Comparison of ENCODE assay signal across 25 mouse cellular contexts in genomic region chr6:108519327-108519726, GRCm38 (mm10).
DNase-seq lines count a peak whose midpoint lies in the region; ATAC-seq and TF ChIP-seq lines count a peak whose summit lies in the region.
"Had no signal": no experiment of that assay in that cellular context is flagged by ENCODE, and none has a peak within 500 bp of the region (broad histone marks: within the 10 kb centered on the region; RNA-seq: fewer than 3 reads in every experiment).

No protein-coding gene starts in this region.

- no peak overlapping the region for H3K4me3 ChIP-seq in embryonic facial prominence, embryonic 14.5 days (ENCODE audit: low read depth, low read length)
- H3K4me3 ChIP-seq in embryonic facial prominence, embryonic 10.5 days: no peak overlapping the region
- no peak overlapping the region for H3K4me3 ChIP-seq in kidney, adult 2 months (ENCODE audit: insufficient read depth, low read depth, low read length)
- H3K4me3 ChIP-seq in kidney, embryonic 14.5 days (ENCODE audit: low read length): no peak overlapping the region
- H3K4me3 ChIP-seq in kidney, embryonic 15.5 days (replicated peaks): no peak overlapping the region
- H3K4me3 ChIP-seq: embryonic facial prominence, embryonic 13.5 days; forebrain, embryonic 13.5 days; forebrain, embryonic 15.5 days had no signal

- DNase-seq in embryonic facial prominence, embryonic 14.5 days (ENCODE audit: low spot score): no peak
- no peak for DNase-seq in embryonic facial prominence, embryonic 10.5 days (ENCODE audit: low spot score)
- DNase-seq in kidney, adult 11 months: peak; percentile 70
- no peak for DNase-seq in kidney, adult 8-10 months
- peak; percentile 64 for DNase-seq in kidney, adult 2 months
- peak; percentile 52 to 64 for DNase-seq in kidney, postnatal 36 days
- DNase-seq: adrenal gland, adult 8-10 months; adrenal gland, postnatal 14 days; adrenal gland, postnatal 36 days; B cell, adult 2 months; cerebellum, adult 11-12 months; cerebellum, adult 2 months; cerebellum, adult 9-10 months; cerebellum, postnatal 10 days; cerebellum, postnatal 25 days had no signal

- no peaks in the 10 kb centered on the region for H3K4me1 ChIP-seq in embryonic facial prominence, embryonic 14.5 days (ENCODE audit: control insufficient read depth, insufficient read depth, low read length)
- H3K4me1 ChIP-seq in embryonic facial prominence, embryonic 10.5 days: peaks cover 12% of the 10 kb centered on the region
- H3K4me1 ChIP-seq in kidney, adult 2 months (ENCODE audit: control insufficient read depth, insufficient read depth, low read length): peaks cover 28% of the 10 kb centered on the region
- H3K4me1 ChIP-seq in kidney, embryonic 14.5 days (ENCODE audit: control insufficient read depth, insufficient read depth, low read length): 0 out of 2 replicates have a peak, but pooled peaks cover 6% of the 10 kb centered on the region
- H3K4me1 ChIP-seq in kidney, embryonic 15.5 days: peaks cover 14% of the 10 kb centered on the region; the same call in 1 of the 2 replicates

- peaks cover 5% of the 10 kb centered on the region; the same call in 1 of the 2 replicates for H3K36me3 ChIP-seq in embryonic facial prominence, embryonic 14.5 days (ENCODE audit: control insufficient read depth, insufficient read depth, low read length)
- peaks cover 31% of the 10 kb centered on the region for H3K36me3 ChIP-seq in embryonic facial prominence, embryonic 10.5 days (replicated peaks)
- peaks cover 11% of the 10 kb centered on the region for H3K36me3 ChIP-seq in kidney, adult 2 months (ENCODE audit: control insufficient read depth, insufficient read depth, low read length)
- H3K36me3 ChIP-seq in kidney, embryonic 14.5 days (ENCODE audit: control insufficient read depth, insufficient read depth, low read length): peaks cover 7% of the 10 kb centered on the region; the same call in 1 of the 2 replicates
- H3K36me3 ChIP-seq in kidney, embryonic 15.5 days: peaks cover 51% of the 10 kb centered on the region
- H3K36me3 ChIP-seq: forebrain, embryonic 15.5 days had no signal

- H3K9ac ChIP-seq in embryonic facial prominence, embryonic 14.5 days (ENCODE audit: low read depth, low read length): 0 out of 2 replicates have a peak overlapping the region, but pooled peaks have one; percentile 4
- no peak overlapping the region for H3K9ac ChIP-seq in kidney, embryonic 14.5 days (ENCODE audit: low read depth, low read length)
- no peak overlapping the region for H3K9ac ChIP-seq in kidney, embryonic 15.5 days
- H3K9ac ChIP-seq: embryonic facial prominence, embryonic 13.5 days; forebrain, embryonic 13.5 days; forebrain, embryonic 15.5 days had no signal

- no peak overlapping the region for H3K4me2 ChIP-seq in embryonic facial prominence, embryonic 14.5 days (ENCODE audit: low read depth, low read length)
- no peak overlapping the region for H3K4me2 ChIP-seq in kidney, embryonic 14.5 days (replicated peaks; ENCODE audit: low read depth, low read length)
- H3K4me2 ChIP-seq in kidney, embryonic 15.5 days: no peak overlapping the region
- H3K4me2 ChIP-seq: forebrain, embryonic 13.5 days; forebrain, embryonic 15.5 days had no signal

- no peak for ATAC-seq in embryonic facial prominence, embryonic 14.5 days (ENCODE audit: low read depth)
- ATAC-seq in kidney, embryonic 14.5 days (ENCODE audit: low FRiP score, low TSS enrichment): no peak
- ATAC-seq in kidney, embryonic 15.5 days (replicated peaks; ENCODE audit: low FRiP score): no peak
- ATAC-seq: activated CD4-positive, CD25-positive, alpha-beta regulatory T cell, adult 4 months; CD4-positive, CD25-positive, alpha-beta regulatory T cell, adult 4 months; forebrain, embryonic 13.5 days; forebrain, embryonic 15.5 days; Patski had no signal

- no peak for TF ChIP-seq CTCF in kidney, adult 2 months (conservative IDR thresholded peaks at IDR 0.05; ENCODE audit: insufficient read depth, insufficient read length, low read depth, low read length)

- no peaks in the 10 kb centered on the region for H3K9me3 ChIP-seq in embryonic facial prominence, embryonic 14.5 days (ENCODE audit: control insufficient read depth, low read length)
- H3K9me3 ChIP-seq in embryonic facial prominence, embryonic 10.5 days: no peaks in the 10 kb centered on the region
- no peaks in the 10 kb centered on the region for H3K9me3 ChIP-seq in kidney, embryonic 14.5 days (ENCODE audit: control insufficient read depth, low read length)
- no peaks in the 10 kb centered on the region for H3K9me3 ChIP-seq in kidney, embryonic 15.5 days (replicated peaks)
- H3K9me3 ChIP-seq: embryonic facial prominence, embryonic 13.5 days; forebrain, embryonic 13.5 days; forebrain, embryonic 15.5 days; G1E had no signal

- H3K27me3 ChIP-seq in embryonic facial prominence, embryonic 14.5 days (replicated peaks; ENCODE audit: control insufficient read depth, insufficient read depth, low read length): no peaks in the 10 kb centered on the region
- no peaks in the 10 kb centered on the region for H3K27me3 ChIP-seq in embryonic facial prominence, embryonic 10.5 days (replicated peaks; ENCODE audit: low read depth, poor library complexity, severe bottlenecking)
- H3K27me3 ChIP-seq in kidney, adult 2 months (replicated peaks; ENCODE audit: control insufficient read depth, insufficient read depth, low read length): no peaks in the 10 kb centered on the region
- H3K27me3 ChIP-seq in kidney, embryonic 14.5 days (ENCODE audit: control insufficient read depth, insufficient read depth, low read length): no peaks in the 10 kb centered on the region
- no peaks in the 10 kb centered on the region for H3K27me3 ChIP-seq in kidney, embryonic 15.5 days
- H3K27me3 ChIP-seq: CH12.LX; embryonic facial prominence, embryonic 13.5 days; forebrain, embryonic 13.5 days; forebrain, embryonic 15.5 days; Patski had no signal

- TF ChIP-seq POLR2A in kidney, adult 2 months (IDR thresholded peaks at IDR 0.05; ENCODE audit: low read depth, low read length): no peak

- H3K27ac ChIP-seq in embryonic facial prominence, embryonic 14.5 days (replicated peaks; ENCODE audit: low read depth, low read length): no peak overlapping the region
- no peak overlapping the region for H3K27ac ChIP-seq in embryonic facial prominence, embryonic 10.5 days (replicated peaks)
- H3K27ac ChIP-seq in kidney, adult 2 months (ENCODE audit: insufficient read depth, low read depth, low read length): no peak overlapping the region
- H3K27ac ChIP-seq in kidney, embryonic 14.5 days (ENCODE audit: low read depth, low read length): no peak overlapping the region
- no peak overlapping the region for H3K27ac ChIP-seq in kidney, embryonic 15.5 days
- H3K27ac ChIP-seq: embryonic facial prominence, embryonic 13.5 days; forebrain, embryonic 13.5 days; forebrain, embryonic 15.5 days had no signal

- WGBS in embryonic facial prominence, embryonic 14.5 days: 90% methylated on average over 9 of the region's 9 CpGs
- WGBS in embryonic facial prominence, embryonic 10.5 days: 89% methylated on average over 9 of the region's 9 CpGs
- WGBS in kidney, adult 2 months: 62% methylated on average over 9 of the region's 9 CpGs
- WGBS in kidney, embryonic 14.5 days: 91% methylated on average over 9 of the region's 9 CpGs
- 84% methylated on average over 9 of the region's 9 CpGs for WGBS in kidney, embryonic 15.5 days

Comparison
In these comparisons a context has a peak if more than half of its experiments do, and no peak if none do; other contexts are left out.
1. DNase-seq: peak in kidney, adult 11 months (single experiment), kidney, adult 2 months (single experiment) and kidney, postnatal 36 days (2 of 2); none in embryonic facial prominence, embryonic 14.5 days (single experiment), embryonic facial prominence, embryonic 10.5 days (single experiment) and kidney, adult 8-10 months (0 of 2).